Mouse (Mus musculus) cortical plate, adult 2 months (tissue): ENCODE results near the gene Emc8.

ENCODE experiments used
- CTCF ChIP-seq: fragments of 200-500 bp; IDR thresholded peaks from 2 replicates; pipeline ENCODE4 v1.5.1; 2011; ENCODE audit warnings: mild to moderate bottlenecking, control low read depth, low read length; ENCODE audit not compliant: insufficient read depth; ENCODE audit errors: extremely low read depth
- POLR2A ChIP-seq: fragments of 200-500 bp; IDR thresholded peaks from 2 replicates; pipeline ENCODE4 v1.6.1; 2011; ENCODE audit warnings: mild to moderate bottlenecking, low read length, control low read depth; ENCODE audit not compliant: insufficient read depth; ENCODE audit errors: extremely low read depth

DNA sequence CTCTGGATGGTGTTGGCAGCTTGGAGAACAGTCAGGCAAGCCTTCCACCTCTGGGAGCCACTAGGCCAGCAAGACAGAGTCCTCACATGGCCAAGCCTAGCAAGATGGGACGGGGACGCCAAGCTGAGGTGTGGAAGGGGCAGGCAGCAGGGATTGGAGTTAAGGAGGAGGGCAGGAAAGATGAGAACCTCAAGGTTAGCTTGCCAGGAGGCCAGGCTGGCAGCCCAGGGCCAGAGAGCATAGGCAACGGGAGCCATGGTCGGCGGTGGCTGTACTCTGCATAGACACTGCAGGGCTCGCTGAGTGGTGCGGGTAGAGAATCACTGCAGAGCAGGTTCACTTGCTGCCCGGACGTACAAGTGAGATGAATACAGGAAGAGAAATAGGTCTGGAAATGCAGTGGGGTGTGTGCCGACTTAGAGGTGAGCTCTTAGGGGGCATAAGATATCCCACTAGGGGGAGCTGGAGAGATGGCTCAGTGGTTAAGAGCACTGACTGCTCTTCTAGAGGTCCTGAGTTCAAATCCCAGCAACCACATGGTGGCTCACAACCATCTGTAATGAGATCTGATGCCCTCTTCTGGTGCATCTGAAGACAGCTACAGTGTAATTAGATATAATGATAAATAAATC is 26.2 kb downstream of the Emc8 start:
- TF ChIP-seq CTCF (no peak), POLR2A (no peak)
